Mouse (Mus musculus) cortical plate, adult 2 months (tissue): ENCODE results near the gene Shank2. TPM values are rescaled to one million over a fixed set of nuclear protein-coding genes. Genes with fewer than 3 reads are reported as not detected.
A peak's percentile ranks its signal among the peaks of the same experiment; 100 is the strongest.

Experiments used
- H3K27ac ChIP-seq: fragments of 200-500 bp; 2 replicates; pipeline ENCODE4 v1.5.1; 2012; ENCODE audit warnings: low read length, control low read depth, inconsistent platforms; ENCODE audit not compliant: insufficient read depth
- H3K4me1 ChIP-seq: fragments of 200-500 bp; 2 replicates; pipeline ENCODE4 v1.6.1; 2011; ENCODE audit warnings: low read length; ENCODE audit not compliant: control insufficient read depth, insufficient read depth
- H3K4me3 ChIP-seq: fragments of 200-500 bp; 2 replicates; pipeline ENCODE4 v1.5.1; 2011; ENCODE audit warnings: mild to moderate bottlenecking, low read length, control low read depth; ENCODE audit not compliant: insufficient read depth
- CTCF ChIP-seq: fragments of 200-500 bp; IDR thresholded peaks from 2 replicates; pipeline ENCODE4 v1.5.1; 2011; ENCODE audit warnings: mild to moderate bottlenecking, control low read depth, low read length; ENCODE audit not compliant: insufficient read depth; ENCODE audit errors: extremely low read depth
- POLR2A ChIP-seq: fragments of 200-500 bp; IDR thresholded peaks from 2 replicates; pipeline ENCODE4 v1.6.1; 2011; ENCODE audit warnings: mild to moderate bottlenecking, low read length, control low read depth; ENCODE audit not compliant: insufficient read depth; ENCODE audit errors: extremely low read depth
- polyA plus RNA-seq: library from polyadenylated mRNA; depleted of rRNA; stranded (reverse); fragments of >200 nt; gene quantifications from 2 replicates; pipeline ENCODE4 v1.2.3, GENCODE M21; 2012

The Shank2 gene
- polyA plus RNA-seq, 1 experiment: 69.7 TPM

DNA sequence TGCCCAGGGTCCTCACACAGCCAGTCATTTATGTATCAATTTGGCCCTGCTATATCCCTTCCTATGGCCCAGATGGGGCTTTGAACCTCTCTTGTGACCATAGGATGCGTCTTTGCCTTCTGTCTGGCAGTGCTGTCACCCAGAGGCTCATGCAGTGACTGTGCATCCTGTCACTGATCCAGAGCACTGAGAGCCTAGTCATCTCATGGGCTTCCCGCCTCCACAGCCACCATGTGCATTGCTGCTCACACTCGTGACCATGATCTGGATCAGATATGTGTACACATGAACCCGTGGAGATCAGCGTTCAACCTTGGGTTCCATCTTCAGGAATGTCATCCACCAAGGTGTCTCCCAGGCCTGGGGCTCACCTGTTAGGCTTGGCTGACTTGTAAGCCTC, 227.0 kb downstream of the Shank2 start:
- no peak for TF ChIP-seq POLR2A
- TF ChIP-seq CTCF: no peak
- Histone ChIP-seq H3K4me1 (peaks cover 5% of the 10 kb centered on the region; the same call in 1 of the 2 replicates), H3K4me3 (no peak overlapping the region), H3K27ac (no peak overlapping the region)

GRCm38 (mm10) chr7:144229421-144229820, 227.7 kb downstream of the Shank2 start:
- TF ChIP-seq POLR2A (no peak), CTCF (no peak)
- H3K4me3 ChIP-seq: no peak overlapping the region
- H3K4me1 ChIP-seq: peaks cover 5% of the 10 kb centered on the region; the same call in 1 of the 2 replicates
- H3K27ac ChIP-seq: no peak overlapping the region

DNA sequence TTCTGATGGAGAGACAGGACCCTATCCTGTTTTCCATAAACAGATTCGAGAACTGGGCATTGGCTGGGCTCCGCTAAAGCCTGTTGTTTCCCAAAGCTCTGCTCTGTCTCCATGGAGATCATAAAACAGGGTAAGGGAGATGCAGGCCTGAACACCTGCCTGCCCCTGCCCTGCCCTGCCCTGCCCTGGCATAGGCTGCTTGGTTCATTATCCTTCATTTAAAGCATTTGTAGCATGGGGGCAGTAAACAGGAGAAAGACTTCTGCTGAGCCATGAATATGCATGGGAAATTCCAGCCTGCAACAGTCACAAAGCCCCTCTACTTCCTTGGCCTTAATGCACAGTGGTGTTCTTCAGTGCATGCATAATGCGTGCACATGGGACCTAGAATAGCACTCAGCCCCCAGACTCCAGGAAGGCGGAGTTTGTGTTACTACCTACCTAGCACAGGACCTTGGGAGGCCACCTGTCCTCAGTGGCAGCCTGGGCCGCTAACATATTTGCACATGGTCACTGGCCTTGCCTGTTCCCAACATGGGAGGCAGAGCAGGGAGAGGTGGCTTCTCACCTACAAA, 230.5 kb downstream of the Shank2 start:
- Histone ChIP-seq H3K4me3 (no peak overlapping the region), H3K4me1 (peaks cover 12% of the 10 kb centered on the region), H3K27ac (no peak overlapping the region)
- no peak for TF ChIP-seq POLR2A
- no peak for TF ChIP-seq CTCF

DNA sequence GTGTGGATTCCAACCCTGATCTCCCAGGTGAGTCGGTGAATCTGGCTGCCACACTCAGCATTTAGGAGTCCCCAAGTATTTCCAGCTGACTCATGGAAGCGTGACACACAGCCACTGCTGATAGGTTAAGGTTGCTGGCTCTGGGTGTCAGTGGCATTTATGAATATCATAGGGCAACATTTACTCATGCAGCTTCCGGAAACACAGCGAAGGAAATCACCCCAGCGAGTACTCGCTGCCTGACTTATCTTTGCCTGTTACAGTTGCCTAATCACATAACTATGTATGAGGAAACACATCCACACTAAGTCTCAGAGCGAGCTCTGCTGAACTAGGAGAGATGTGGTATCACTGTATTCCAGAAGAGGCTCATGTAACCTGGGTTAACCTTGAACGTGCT, 231.8 kb downstream of the Shank2 start:
- TF ChIP-seq CTCF (no peak), POLR2A (no peak)
- H3K4me1 ChIP-seq: peaks cover 15% of the 10 kb centered on the region
- no peak overlapping the region for H3K27ac ChIP-seq
- no peak overlapping the region for H3K4me3 ChIP-seq

DNA sequence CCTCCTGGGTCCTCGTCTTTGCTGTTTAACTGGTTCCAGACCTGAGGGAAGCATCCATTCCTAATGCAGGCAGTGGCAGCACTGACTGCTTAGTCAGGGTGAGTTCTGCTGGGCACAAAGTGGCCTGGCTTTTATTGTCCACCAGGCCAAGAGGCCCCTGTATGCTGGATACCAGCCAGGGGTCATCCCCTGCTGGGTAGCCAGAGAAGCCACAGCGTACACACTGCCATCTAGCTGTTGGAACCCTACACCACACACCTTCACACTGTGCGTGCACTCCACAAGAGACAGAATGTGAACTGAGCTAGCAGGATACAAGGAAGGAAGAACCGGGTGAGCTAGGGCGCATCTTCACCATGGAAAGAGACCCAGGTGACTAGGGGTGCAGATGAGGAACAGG, 233.1 kb downstream of the Shank2 start:
- H3K27ac ChIP-seq: no peak overlapping the region
- TF ChIP-seq POLR2A: no peak
- TF ChIP-seq CTCF: peak; percentile 21; the same call in 1 of the 2 replicates
- H3K4me1 ChIP-seq: peaks cover 14% of the 10 kb centered on the region
- H3K4me3 ChIP-seq: no peak overlapping the region

DNA sequence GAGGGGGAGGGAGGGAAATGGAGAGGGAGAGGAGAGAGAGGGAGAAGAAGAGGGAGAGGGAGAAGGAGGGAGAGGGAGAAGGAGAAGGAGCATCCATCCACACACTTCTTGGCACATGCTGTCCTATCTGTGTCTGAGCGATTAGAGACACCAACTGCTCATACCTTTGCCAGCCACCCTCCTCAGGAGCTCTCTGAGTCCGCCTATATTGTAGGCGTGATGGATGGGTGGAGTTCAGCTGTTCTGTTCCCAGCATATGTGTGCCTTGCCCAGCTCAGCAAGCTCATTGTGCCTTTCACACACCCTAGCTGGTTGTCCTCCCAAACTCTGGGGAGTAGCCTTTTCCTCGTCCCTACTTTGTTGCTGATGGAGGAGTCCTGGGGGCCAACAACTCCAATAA, 233.8 kb downstream of the Shank2 start:
- Histone ChIP-seq H3K27ac (no peak overlapping the region), H3K4me3 (no peak overlapping the region), H3K4me1 (peaks cover 13% of the 10 kb centered on the region)
- TF ChIP-seq CTCF (no peak), POLR2A (peak; percentile 62)

GRCm38 (mm10) chr7:144236802-144237201, 235.1 kb downstream of the Shank2 start:
- no peak for TF ChIP-seq CTCF
- TF ChIP-seq POLR2A: no peak; the same call in 1 of the 2 replicates
- H3K4me3 ChIP-seq: no peak overlapping the region
- H3K27ac ChIP-seq: peak overlapping the region; percentile 60; the same call in 1 of the 2 replicates
- H3K4me1 ChIP-seq: peaks cover 17% of the 10 kb centered on the region

DNA sequence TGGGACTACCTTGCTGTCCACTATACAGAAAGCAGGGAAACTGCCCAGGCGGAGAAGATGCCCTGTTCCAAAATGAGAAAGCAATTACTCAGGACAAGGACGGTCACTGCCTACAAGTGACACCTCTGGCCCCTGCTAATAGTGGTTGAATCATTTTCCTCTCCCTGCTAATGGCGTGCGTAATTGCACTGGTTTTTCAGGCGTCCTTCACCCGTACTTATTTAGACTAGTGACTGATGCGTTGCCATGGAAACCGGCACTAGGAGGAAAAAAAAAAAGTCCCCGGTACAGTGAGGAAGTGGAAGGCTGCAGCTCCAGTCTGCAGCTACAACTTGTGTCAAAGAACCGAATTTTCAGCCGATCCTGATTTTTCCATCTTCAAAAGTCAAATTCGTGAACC, 236.7 kb downstream of the Shank2 start:
- Histone ChIP-seq H3K4me3 (peak overlapping the region; percentile 53; the same call in 1 of the 2 replicates), H3K4me1 (peaks cover 23% of the 10 kb centered on the region), H3K27ac (no peak overlapping the region; the same call in 1 of the 2 replicates)
- no peak for TF ChIP-seq POLR2A
- TF ChIP-seq CTCF: no peak

GRCm38 (mm10) chr7:144238992-144239391, 237.3 kb downstream of the Shank2 start:
- TF ChIP-seq CTCF (no peak), POLR2A (no peak)
- Histone ChIP-seq H3K27ac (no peak overlapping the region), H3K4me3 (peak overlapping the region; percentile 53), H3K4me1 (peaks cover 23% of the 10 kb centered on the region)

- peak overlapping the region; percentile 53 for H3K4me3 ChIP-seq
- no peak; the same call in 1 of the 2 replicates for TF ChIP-seq POLR2A
- TF ChIP-seq CTCF: no peak
- H3K27ac ChIP-seq: no peak overlapping the region
- peaks cover 22% of the 10 kb centered on the region for H3K4me1 ChIP-seq
These were observed 238.0 kb downstream of the Shank2 start for GRCm38 (mm10) chr7:144239571-144240370.
